Mouse (Mus musculus) spleen, adult 2 months (tissue): ENCODE data around the gene Gm26602.

Source experiments
- CTCF ChIP-seq: fragments of 200-500 bp; IDR thresholded peaks from 2 replicates; pipeline ENCODE4 v1.5.1; 2011; ENCODE audit warnings: mild to moderate bottlenecking, inconsistent platforms; ENCODE audit not compliant: insufficient read depth, insufficient read length, insufficient replicate concordance; ENCODE audit errors: extremely low read depth
- POLR2A ChIP-seq: fragments of 200-500 bp; IDR thresholded peaks from 2 replicates; pipeline ENCODE4 v1.6.1; 2011; ENCODE audit warnings: low read depth, low read length, inconsistent platforms

GRCm38 (mm10) chr10:79862049-79862788 lies 48.4 kb upstream of the Gm26602 start:
- TF ChIP-seq POLR2A (no peak), CTCF (no peak)
